Mouse (Mus musculus) C2C12 (cell line): ENCODE data around the gene Smc3. TPM values are rescaled to one million over a fixed set of nuclear protein-coding genes. Genes with fewer than 3 reads are reported as not detected.

Experiments
- H3K27me3 ChIP-seq: one replicate; pipeline ENCODE4 v1.6.1; 2011; ENCODE audit not compliant: control insufficient read depth, insufficient read depth, insufficient read length
- H3K36me3 ChIP-seq: one replicate; pipeline ENCODE4 v1.6.1; 2011; ENCODE audit not compliant: control insufficient read depth, insufficient read depth
- H3K4me3 ChIP-seq: one replicate; pipeline ENCODE4 v1.5.1; 2011; ENCODE audit warnings: mild to moderate bottlenecking, control low read depth; ENCODE audit not compliant: poor library complexity, insufficient read depth, severe bottlenecking
- H3K79me2 ChIP-seq: one replicate; pipeline ENCODE4 v1.6.1; 2011; ENCODE audit not compliant: control insufficient read depth, insufficient read depth
- H3K79me3 ChIP-seq: one replicate; pipeline ENCODE4 v1.6.1; 2011; ENCODE audit warnings: low read depth, control low read depth
- H3ac ChIP-seq: one replicate; pipeline ENCODE3; 2011; ENCODE audit warnings: low read depth; ENCODE audit not compliant: control insufficient read depth, insufficient read length
- CEBPB ChIP-seq: IDR thresholded peaks from one replicate; pipeline ENCODE4 v1.6.1; 2011; ENCODE audit warnings: low read depth, mild to moderate bottlenecking, control low read depth, moderate library complexity
- CTCF ChIP-seq: IDR thresholded peaks from one replicate; pipeline ENCODE4 v1.5.1; 2011; ENCODE audit not compliant: control insufficient read depth, insufficient read depth, insufficient read length
- FOSL1 ChIP-seq: IDR thresholded peaks from one replicate; pipeline ENCODE4 v1.8.0; 2011; ENCODE audit warnings: mild to moderate bottlenecking, low read length; ENCODE audit not compliant: poor library complexity, insufficient read depth, severe bottlenecking
- MAX ChIP-seq: IDR thresholded peaks from one replicate; pipeline ENCODE4 v1.6.1; 2011; ENCODE audit warnings: mild to moderate bottlenecking, control low read depth
- MYOD1 ChIP-seq: IDR thresholded peaks from one replicate; pipeline ENCODE4 v1.6.1; 2011; ENCODE audit warnings: low read depth; ENCODE audit not compliant: control insufficient read depth, insufficient read length
- MYOG ChIP-seq: IDR thresholded peaks from one replicate; pipeline ENCODE4 v1.6.1; 2011; ENCODE audit not compliant: control insufficient read depth, insufficient read length; ENCODE audit errors: extremely low read depth
- USF1 ChIP-seq: IDR thresholded peaks from one replicate; pipeline ENCODE4 v1.6.1; 2011; ENCODE audit warnings: low read depth, mild to moderate bottlenecking, control low read depth, moderate library complexity
- polyA plus RNA-seq: library from polyadenylated mRNA; unstranded; fragments of >200 nt; fragmentation: generic; extraction: Trizol; gene quantifications from one replicate; pipeline ENCODE4 v1.2.1, GENCODE M21; 2012; ENCODE audit warnings: missing spikeins

The Smc3 gene
- polyA plus RNA-seq, 1 experiment: 10.1 TPM

DNA sequence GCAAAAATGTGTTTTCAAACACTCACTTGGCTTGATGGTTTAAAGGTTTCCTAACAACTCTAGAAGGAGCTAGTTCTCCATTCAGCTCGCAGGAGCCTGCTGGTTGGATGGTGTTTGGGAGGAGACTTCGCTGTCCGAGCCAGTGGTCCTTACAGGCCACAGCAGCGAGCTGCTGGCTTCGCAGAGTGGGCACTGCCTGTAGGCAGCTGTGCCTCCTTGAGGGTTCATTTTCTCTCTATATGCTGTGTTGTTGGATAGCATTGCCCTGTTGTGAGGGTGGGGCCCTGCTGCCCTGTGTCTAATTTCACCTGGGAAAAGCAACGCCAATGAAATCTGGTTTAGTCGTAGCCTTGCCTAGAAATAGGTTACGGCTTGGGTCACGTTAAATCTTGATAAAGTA, 47.1 kb downstream of the Smc3 start:
- Histone ChIP-seq H3K79me3 (no peaks in the 10 kb centered on the region), H3K79me2 (no peaks in the 10 kb centered on the region), H3K36me3 (peaks cover 41% of the 10 kb centered on the region), H3K4me3 (no peak overlapping the region), H3ac (no peak overlapping the region), H3K27me3 (no peaks in the 10 kb centered on the region)
- TF ChIP-seq MAX: no peak
- TF ChIP-seq CTCF: no peak
- TF ChIP-seq CEBPB: no peak

GRCm38 (mm10) chr19:53648056-53648455, 47.9 kb downstream of the Smc3 start:
- H3K79me2 ChIP-seq: no peaks in the 10 kb centered on the region
- H3K4me3 ChIP-seq: no peak overlapping the region
- H3K36me3 ChIP-seq: peaks cover 37% of the 10 kb centered on the region
- H3K27me3 ChIP-seq: no peaks in the 10 kb centered on the region
- H3ac ChIP-seq: no peak overlapping the region
- H3K79me3 ChIP-seq: no peaks in the 10 kb centered on the region
- TF ChIP-seq MYOD1: no peak
- no peak for TF ChIP-seq CTCF

DNA sequence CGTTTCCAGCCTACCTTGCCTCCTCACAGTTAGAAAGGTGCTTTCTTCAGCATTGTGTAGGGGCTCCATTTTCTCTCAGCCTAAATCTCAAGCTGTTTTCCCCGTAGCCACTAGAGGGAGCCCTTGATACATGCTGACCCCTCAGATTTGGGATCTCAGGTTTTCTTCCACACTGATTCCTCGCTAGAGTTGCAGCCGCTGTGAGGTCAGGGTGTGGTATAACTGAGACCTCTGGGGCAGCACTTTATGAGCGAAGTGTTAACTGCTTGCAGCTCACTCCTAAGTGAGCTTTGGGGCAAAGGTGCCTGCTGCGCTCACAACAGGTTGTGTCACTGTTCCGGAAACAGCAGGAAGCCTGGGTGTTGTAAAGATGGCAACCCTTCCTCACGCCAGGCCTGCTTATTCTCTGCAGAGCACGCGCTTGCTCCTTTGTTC, 48.6 kb downstream of the Smc3 start:
- H3ac ChIP-seq: no peak overlapping the region

DNA sequence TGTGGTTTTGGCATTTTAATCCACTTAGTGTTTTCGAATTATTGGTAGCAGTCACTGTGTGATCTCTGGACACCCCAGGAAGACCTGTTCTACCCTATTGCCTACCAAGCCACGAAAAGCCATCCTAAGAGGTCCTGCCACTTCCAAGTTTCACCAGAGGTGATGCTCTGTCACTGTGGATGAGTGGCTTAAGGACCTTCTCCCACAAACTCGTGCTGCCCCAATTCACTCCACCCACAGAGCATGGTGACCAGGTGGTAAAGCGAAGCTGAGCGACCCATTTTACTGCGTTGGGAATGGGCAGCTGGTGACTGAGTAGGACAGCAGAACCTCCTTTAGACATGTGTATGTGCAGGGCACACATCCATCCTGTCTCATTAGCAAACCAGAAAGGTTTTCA, 49.2 kb downstream of the Smc3 start:
- Histone ChIP-seq H3K4me3 (no peak overlapping the region), H3K79me3 (no peaks in the 10 kb centered on the region), H3K79me2 (no peaks in the 10 kb centered on the region), H3K36me3 (peaks cover 24% of the 10 kb centered on the region), H3K27me3 (no peaks in the 10 kb centered on the region), H3ac (no peak overlapping the region)
- TF ChIP-seq USF1 (no peak), MYOG (no peak), MYOD1 (no peak), CTCF (peak; percentile 43)

More for the DNA sequence above, 48.6 kb downstream of the Smc3 start:
- Histone ChIP-seq H3K36me3 (peaks cover 29% of the 10 kb centered on the region), H3K4me3 (no peak overlapping the region), H3K79me3 (no peaks in the 10 kb centered on the region), H3K27me3 (no peaks in the 10 kb centered on the region), H3K79me2 (no peaks in the 10 kb centered on the region)
- TF ChIP-seq FOSL1 (no peak), CTCF (peak; percentile 61)

DNA sequence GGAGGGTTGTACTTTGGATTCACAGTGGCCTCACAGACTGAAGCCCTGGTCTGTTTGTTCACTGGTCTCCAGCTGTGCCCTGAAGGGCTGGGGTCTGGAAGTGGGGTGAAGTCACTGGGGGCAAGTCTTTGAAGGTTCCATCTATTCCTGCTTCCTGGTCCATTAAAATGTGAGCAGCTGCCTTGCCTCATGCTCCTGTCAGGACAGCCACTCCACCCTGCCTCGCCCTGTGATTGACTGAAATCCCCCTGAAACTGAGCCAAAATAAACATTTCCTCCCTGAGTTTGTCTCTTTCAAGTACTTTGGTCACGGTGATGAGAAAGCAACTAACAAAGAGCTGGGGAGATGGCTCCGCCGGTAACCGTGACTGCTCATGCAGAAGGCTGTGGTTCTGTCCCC, 49.6 kb downstream of the Smc3 start:
- TF ChIP-seq MYOD1 (peak; percentile 36), MAX (no peak), USF1 (no peak), CEBPB (no peak), CTCF (no peak), FOSL1 (no peak), MYOG (no peak)
- H3ac ChIP-seq: no peak overlapping the region
- H3K4me3 ChIP-seq: no peak overlapping the region
- H3K79me3 ChIP-seq: no peaks in the 10 kb centered on the region
- no peaks in the 10 kb centered on the region for H3K27me3 ChIP-seq
- H3K79me2 ChIP-seq: no peaks in the 10 kb centered on the region
- peaks cover 20% of the 10 kb centered on the region for H3K36me3 ChIP-seq

DNA sequence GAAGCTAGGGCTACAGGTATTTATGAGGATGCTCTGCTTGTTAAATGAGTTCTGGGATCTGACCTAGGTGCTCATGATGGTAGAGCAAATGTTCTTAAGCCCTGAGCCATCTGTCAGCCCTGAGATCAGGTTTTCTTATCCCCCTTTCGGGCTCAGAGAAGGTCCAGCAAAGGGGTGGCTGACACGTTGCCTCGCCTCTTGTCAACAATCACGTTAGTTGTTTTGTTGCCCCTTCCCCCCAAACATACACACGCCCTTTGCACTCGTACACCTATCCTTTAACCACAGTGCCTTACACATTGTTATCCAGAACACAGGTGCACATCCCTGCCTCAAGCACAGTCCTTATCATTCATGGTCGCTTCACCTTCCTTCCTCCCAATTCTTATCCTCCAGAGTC, 50.7 kb downstream of the Smc3 start:
- H3ac ChIP-seq: no peak overlapping the region
- H3K79me3 ChIP-seq: no peaks in the 10 kb centered on the region
- H3K27me3 ChIP-seq: no peaks in the 10 kb centered on the region
- H3K36me3 ChIP-seq: peaks cover 9% of the 10 kb centered on the region
- TF ChIP-seq USF1 (no peak), CEBPB (no peak), FOSL1 (no peak), MYOD1 (no peak), CTCF (no peak), MYOG (no peak), MAX (no peak)
- H3K4me3 ChIP-seq: no peak overlapping the region
- H3K79me2 ChIP-seq: no peaks in the 10 kb centered on the region

- TF ChIP-seq MAX (no peak), FOSL1 (no peak), MYOD1 (no peak), CTCF (no peak)
- Histone ChIP-seq H3K36me3 (no peaks in the 10 kb centered on the region), H3K79me3 (no peaks in the 10 kb centered on the region), H3K79me2 (no peaks in the 10 kb centered on the region), H3ac (no peak overlapping the region), H3K4me3 (no peak overlapping the region), H3K27me3 (no peaks in the 10 kb centered on the region)
Measured at GRCm38 (mm10) chr19:53652267-53652666, 52.1 kb downstream of the Smc3 start.
